Mouse (Mus musculus): ENCODE measurements around the gene Me1. TPM values are rescaled to one million over a fixed set of nuclear protein-coding genes. Genes with fewer than 3 reads are reported as not detected.

Me1 gene
- total RNA-seq, 2 experiments from 2014 or later, result 127 to 221 TPM

DNA sequence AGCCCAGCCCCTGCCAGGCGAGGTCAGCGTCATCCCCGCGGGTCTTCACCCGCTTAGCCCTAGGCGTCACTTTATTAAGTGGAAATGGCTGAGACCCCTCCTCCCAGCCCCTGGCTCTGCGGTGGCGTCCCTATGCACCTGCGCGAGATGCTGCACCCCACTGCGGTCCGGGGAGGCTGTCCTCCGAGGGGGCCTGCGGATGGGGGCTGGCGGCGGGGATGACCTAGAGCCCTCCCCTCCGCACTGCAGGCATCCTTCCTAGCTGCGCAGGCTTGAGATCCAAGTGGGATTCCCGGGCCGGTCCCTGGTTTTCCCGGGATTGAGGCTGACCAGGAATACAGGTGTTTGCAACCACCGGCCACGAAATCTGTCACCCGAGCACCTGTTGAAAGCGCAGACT, 123.6 kb downstream of the Me1 start:
- TF ChIP-seq CTCF (IDR thresholded peaks at IDR 0.05), result no peak
- Histone ChIP-seq H3K27ac (peak overlapping the region; percentile 87), H3K4me3 (peak overlapping the region; percentile 83)
- intact Hi-C loops (cut with DNase I), result loop anchor here (5.0 kb wide), 1 partner anchor 105 kb away; the partner anchor contains the start of gene Dop1a
- DNase-seq, result no peak

DNA sequence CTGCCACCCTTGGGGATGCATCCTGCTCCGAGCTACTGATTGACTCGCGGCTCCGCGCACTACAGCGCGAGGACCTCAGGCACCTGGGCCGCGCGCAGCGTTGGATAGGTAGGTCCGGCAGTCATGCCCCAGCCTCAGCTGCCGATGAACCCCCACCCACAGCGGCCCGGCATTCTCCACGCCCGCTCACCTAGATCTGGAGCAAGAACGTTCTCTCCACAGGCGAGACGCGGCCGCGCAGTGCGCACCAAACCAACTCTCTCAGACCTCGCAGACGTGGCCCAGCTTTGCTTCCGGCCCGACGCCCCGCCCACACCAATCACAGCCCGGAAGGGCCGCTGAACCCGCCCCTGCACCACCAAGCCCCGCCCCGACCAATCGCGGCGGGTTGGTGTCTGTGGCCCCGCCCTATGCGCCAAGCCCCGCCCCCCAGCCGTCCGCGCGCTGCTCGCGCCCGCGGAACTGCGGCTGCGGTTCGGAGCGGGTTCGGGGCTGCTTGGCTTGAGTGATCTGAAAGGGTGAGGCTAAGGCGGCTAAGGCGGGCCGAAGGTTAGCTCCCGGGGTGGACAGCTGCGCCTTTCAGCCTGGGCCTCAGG, 124.1 kb downstream of the Me1 start, which contains the start of the genes Pgm3 and Rwdd2a:
Pgm3 (minus strand) TSS at position 303 of the 596 bp plus-strand sequence.
Rwdd2a (plus strand) TSS at position 452 of the 596 bp plus-strand sequence.
- peak; percentile 98 for DNase-seq
- intact Hi-C loops (cut with DNase I), result loop anchor here (5.0 kb wide), 1 partner anchor 104 kb away; the partner anchor contains the start of gene Dop1a
- H3K27ac ChIP-seq, result peak within 1 kb of the TSS; percentile 87
- no peak for TF ChIP-seq CTCF (IDR thresholded peaks at IDR 0.05)
- H3K4me3 ChIP-seq, result peak within 1 kb of the TSS; percentile 83

DNA sequence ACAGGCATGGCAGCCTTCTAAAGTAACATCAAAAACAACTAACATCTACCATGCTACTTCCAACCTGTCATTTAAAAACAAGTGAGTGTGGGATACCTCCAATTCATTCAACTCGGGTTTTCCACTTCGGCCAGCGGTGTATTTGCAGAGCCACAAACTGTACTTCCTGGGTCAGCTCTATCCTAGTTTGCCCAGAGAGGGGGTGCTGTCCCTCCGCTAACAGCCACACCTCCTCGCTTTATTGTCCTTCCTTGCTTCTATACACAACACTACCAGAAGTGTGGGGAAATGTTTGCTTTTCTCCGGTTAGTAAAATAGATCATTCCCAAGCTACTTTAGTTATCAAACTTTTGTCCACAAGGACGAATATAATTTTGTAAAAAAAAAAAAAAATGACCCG, 124.8 kb downstream of the Me1 start:
- intact Hi-C loops (cut with DNase I), result loop anchor here (5.0 kb wide), 1 partner anchor 104 kb away; the partner anchor contains the start of gene Dop1a
- no peak for DNase-seq
- no peak for TF ChIP-seq CTCF (IDR thresholded peaks at IDR 0.05)
- peak overlapping the region; percentile 87 for H3K27ac ChIP-seq
- peak overlapping the region; percentile 83 for H3K4me3 ChIP-seq

DNA sequence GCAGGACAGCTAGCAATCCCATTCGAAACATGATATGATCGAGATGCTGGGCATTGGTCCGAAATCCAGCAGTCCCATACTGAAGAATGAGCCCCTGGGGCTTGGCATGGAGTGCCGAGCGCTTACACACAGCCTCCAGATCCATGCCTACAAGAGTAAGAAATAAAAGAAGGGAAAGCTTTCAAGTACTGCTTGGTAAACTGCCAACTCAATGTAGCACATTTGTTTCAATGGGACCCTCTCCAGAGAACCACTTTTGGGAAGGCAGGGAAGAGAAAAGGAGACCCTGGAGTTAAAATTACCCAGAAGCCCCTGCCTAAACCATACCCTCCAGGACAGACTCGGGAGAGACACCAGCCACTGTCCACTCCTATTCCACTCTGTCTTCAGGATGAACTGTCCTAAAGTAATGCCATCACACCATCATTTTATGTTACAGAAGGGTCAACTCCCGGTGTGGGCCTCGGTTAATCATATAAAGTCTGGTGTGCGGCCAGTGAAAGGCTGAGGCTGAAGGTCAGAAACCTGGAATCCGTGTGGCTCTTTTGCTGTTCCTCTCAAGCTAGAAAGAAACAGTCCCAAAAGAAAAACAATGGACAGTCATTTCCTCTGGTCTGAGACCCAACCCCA, 125.4 kb downstream of the Me1 start:
- TF ChIP-seq CTCF (IDR thresholded peaks at IDR 0.05), result no peak
- H3K27ac ChIP-seq, result no peak overlapping the region
- no peak for DNase-seq
- intact Hi-C loops (cut with DNase I), result loop anchor here (5.0 kb wide), 1 partner anchor 103 kb away; the partner anchor contains the start of gene Dop1a
- peak overlapping the region; percentile 83 for H3K4me3 ChIP-seq

DNA sequence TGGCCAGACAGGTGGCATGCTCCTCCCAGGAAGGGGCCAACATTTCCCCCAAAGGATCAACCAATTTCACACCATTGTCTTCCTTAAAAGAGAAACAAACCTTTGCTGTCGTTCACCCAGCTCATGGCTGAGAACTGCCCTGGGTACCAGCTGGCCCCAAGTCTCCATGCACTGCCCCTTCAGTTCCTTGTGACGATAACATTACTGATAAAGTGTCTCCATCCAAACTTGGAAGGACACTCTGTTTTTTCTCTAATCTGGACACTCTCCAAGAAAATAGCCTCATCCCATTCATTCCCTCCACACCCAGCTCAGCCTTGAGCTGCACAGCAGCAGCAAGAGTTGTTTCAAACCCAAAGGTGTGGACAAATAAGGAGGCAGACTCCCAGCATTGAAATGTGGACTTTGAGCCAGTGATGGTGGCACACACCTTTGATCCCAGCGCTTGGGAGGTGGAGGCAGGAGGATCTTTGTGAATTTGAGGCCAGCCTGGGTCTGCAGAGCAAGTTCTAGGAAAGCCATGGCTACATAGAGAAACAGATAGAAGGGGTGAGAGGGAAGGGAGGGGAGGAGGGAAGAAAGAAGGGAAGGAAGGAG, 126.3 kb downstream of the Me1 start:
- intact Hi-C loops (cut with DNase I), result no loop called here
- H3K4me3 ChIP-seq, result no peak overlapping the region
- no peak overlapping the region; the same call in 1 of the 2 replicates for H3K27ac ChIP-seq
- DNase-seq, result no peak
- TF ChIP-seq CTCF (IDR thresholded peaks at IDR 0.05), result no peak

DNA sequence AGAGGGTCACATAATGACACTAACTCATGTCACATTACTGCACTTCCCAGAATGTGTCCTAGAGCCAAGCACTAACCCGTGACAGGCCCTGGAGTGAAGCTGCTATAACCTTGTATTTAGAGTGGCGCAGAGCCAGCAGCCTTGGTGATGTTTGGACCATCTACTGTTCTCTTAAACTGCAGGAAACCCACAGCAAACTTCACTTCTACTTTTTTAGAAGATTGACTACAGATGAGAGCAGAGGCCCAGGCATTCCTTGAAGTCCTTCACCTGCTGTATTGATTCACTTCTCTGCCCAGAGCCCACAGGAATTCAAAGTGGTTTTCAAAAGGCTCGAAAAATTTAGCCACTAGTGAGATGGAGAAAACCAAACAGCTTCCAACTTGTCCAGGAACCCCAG, 135.2 kb downstream of the Me1 start:
- intact Hi-C loops (cut with DNase I), result loop anchor here (5.0 kb wide), 1 partner anchor 63 kb away; no protein-coding TSS in a partner anchor
- Histone ChIP-seq H3K27ac (no peak overlapping the region), H3K4me3 (no peak overlapping the region)
- no peak for DNase-seq
- no peak for TF ChIP-seq CTCF (IDR thresholded peaks at IDR 0.05)

DNA sequence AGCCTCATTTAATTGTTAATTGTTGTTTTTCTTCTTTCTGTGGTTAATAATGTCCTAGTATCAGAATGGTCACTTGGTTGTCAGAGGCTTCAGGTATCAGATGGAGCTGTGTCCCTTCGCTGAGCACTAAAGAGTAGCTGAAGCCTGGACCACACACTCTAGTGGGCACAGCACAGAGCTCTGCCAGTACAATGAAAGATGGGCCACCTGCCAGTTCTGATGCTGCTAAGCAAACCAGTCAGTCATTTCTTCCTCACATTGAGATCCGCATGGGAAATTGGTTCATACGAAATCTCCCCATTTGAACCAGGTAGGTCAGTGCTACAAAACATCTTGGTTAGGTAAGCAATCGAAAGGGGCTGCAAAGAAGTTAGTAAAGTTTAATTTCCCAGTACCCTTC, 141.1 kb downstream of the Me1 start:
- no peak overlapping the region for H3K4me3 ChIP-seq
- DNase-seq, result no peak
- intact Hi-C loops (cut with DNase I), result no loop called here
- H3K27ac ChIP-seq, result no peak overlapping the region
- TF ChIP-seq CTCF (IDR thresholded peaks at IDR 0.05), result no peak

DNA sequence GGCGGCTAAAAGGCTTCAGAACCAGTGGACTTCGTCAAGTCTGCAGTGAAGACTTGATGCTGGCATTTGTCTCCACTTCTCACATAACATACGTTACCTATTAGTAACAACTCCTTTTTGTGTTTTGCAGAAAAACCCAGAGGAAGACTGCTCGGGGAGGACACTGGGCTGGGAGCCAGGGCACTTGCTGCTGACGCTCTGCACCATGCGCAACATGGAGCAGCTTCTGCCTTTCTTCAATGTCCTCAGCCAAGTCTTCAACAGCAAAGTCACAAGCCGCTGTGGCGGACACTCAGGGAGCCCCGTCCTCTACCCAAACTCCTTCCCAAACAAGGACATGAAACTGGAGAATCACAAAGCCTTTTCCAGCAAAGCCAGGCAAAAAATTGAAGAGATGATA, 141.9 kb downstream of the Me1 start:
- intact Hi-C loops (cut with DNase I), result no loop called here
- DNase-seq, result no peak
- TF ChIP-seq CTCF (IDR thresholded peaks at IDR 0.05), result no peak
- Histone ChIP-seq H3K4me3 (no peak overlapping the region), H3K27ac (no peak overlapping the region)

DNA sequence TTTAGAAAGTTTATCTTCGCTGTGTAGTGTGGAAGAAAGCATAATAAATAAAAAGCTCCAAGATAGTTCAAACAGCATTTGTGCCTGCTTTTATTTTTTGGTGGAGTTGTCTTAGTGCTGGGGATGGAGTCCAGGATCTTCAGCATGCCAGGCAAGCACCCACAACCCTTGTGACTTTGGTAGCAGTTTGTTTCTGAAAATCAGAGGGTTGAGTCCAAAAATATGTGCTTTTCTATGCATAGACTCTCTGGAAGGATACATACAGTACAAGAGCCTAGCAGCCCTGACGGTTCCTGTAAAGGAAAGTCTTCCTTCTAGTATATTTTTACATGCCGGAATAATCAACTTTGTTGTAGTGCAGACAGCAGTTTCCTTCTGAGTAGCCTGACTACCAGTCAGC, 145.0 kb downstream of the Me1 start:
- no peak for TF ChIP-seq CTCF (IDR thresholded peaks at IDR 0.05)
- intact Hi-C loops (cut with DNase I), result no loop called here
- Histone ChIP-seq H3K27ac (no peak overlapping the region), H3K4me3 (no peak overlapping the region)
- no peak for DNase-seq

DNA sequence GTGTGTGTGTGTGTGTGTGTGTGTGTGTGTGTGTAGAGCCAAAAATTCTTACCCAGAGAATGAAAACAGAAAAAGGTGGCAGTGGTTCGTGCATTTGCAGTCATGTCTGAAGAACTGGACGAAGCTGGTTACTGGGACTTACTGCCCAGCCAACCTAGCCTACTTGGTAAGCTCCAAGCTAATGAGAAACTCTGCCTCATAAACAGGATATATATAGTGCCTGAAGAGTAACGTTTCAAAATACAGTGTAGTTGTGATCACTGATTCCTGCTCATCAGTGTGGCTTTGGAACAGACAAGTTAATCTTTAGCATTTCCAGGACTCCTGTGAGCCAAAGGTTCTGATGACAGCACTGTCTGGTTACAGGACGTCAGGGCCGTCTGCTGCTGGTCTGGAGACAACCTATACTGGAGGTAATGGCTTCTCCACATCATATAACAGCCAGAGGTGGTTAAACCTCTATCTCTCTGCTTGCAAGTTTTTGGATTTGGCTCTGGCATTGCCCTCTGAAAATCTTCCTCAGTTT, 146.1 kb downstream of the Me1 start:
- intact Hi-C loops (cut with DNase I), result no loop called here
- no peak for TF ChIP-seq CTCF (IDR thresholded peaks at IDR 0.05)
- DNase-seq, result no peak
- no peak overlapping the region for H3K27ac ChIP-seq
- no peak overlapping the region for H3K4me3 ChIP-seq

DNA sequence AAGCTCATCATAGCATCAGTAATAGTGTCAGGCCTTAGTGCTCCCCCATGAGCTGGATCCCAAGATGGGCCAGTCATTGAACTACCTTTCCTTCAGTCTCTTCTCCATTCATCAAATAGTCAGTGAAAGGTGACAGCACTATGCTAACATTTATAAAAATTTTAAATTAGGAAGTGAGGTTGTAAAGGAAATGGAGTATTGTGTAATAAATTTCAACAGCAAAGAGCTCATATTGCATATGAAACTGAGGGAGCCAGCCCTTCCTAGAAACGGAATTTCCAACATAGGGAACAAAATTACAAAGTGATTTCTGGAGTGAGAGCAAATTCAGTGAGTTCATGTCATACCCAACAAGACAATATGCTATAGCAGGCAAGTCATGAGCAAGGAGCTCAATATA, 151.2 kb downstream of the Me1 start:
- H3K27ac ChIP-seq, result no peak overlapping the region
- intact Hi-C loops (cut with DNase I), result no loop called here
- TF ChIP-seq CTCF (IDR thresholded peaks at IDR 0.05), result no peak
- no peak for DNase-seq
- no peak overlapping the region for H3K4me3 ChIP-seq

DNA sequence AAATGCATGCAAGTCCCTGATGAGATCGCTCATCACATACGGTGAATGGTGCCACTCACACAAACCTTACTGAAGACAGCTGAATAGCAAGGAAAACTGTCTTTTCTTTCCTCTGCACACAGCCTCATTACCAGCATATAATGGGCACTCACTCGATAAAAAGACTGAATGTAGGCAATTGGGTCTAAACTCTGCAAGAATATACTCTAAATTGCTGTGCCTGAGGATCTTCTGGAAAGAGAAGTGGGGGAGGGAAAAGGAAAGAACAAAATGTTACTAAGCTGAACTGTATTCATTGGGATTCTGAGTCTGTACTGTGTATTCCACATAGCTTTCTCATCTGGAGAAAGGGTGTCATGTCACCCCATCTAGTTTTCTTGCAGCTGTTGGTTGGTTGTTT, 152.3 kb downstream of the Me1 start:
- no peak for DNase-seq
- TF ChIP-seq CTCF (IDR thresholded peaks at IDR 0.05), result no peak
- H3K4me3 ChIP-seq, result no peak overlapping the region
- intact Hi-C loops (cut with DNase I), result no loop called here
- no peak overlapping the region for H3K27ac ChIP-seq

DNA sequence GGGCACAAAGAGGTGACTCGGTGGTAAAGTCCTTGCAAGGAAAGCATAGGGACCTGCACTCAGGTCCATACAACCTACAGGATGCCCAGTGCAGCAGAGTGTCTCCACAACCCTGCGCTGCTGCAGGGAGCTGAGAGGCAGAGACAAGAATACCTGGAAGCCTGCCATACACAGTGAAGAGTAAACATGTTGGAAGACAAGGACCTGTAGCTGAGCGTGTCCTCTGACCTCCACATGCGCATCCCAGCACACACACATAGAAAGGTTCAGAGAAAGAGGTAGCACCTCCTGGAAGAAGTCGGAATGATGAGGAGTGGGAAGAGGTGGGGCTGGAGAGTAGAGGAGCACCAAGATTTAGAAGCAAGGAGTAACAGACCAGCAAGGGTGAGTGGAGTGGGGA, 161.7 kb downstream of the Me1 start:
- intact Hi-C loops (cut with DNase I), result no loop called here
- Histone ChIP-seq H3K4me3 (no peak overlapping the region), H3K27ac (no peak overlapping the region)
- no peak for DNase-seq
- no peak for TF ChIP-seq CTCF (IDR thresholded peaks at IDR 0.05)

Other genes starting within 250 kb of the Me1 start
- gene Ube2cbp, start 231.0 kb downstream of the Me1 start, total RNA-seq (2021), result 1 to 10 TPM; 3.1 to 4.7 TPM
- gene Dop1a, start 228.8 kb downstream of the Me1 start, total RNA-seq (2021), result 10 to 100 TPM in 1 of 2 experiments, 1 to 10 TPM in 1; 9.5 to 12.1 TPM
- gene Pgm3, start 124.1 kb downstream of the Me1 start, total RNA-seq (2021), result 1 to 10 TPM; 3.4 to 5.7 TPM
- under 1 TPM; 0.22 to 0.36 TPM for gene Rwdd2a, start 124.0 kb downstream of the Me1 start, total RNA-seq (2021)
- gene Prss35, start 47.7 kb upstream of the Me1 start, total RNA-seq (2021), result under 1 TPM in 1 of 2 experiments, not detected in 1; 0.11 TPM
- gene Snap91, start 184.7 kb upstream of the Me1 start, total RNA-seq (2021), result under 1 TPM; 0.05 to 0.14 TPM

Measured in gastrocnemius, adult 2 months (tissue).